Mouse (Mus musculus) ovary, postnatal 10 days (tissue): ENCODE measurements around the gene Prph2.

Experiments
- DNase-seq: peaks from one replicate; pipeline ENCODE4 v3.0.0; 2022; ENCODE audit warnings: low spot score

The Prph2 gene

GRCm38 (mm10) chr17:46910186-46910585, at the start of gene Prph2:
Gene Prph2 (plus strand): TSS chr17:46910459.
- DNase-seq = no peak

- no peak for DNase-seq
Observed at GRCm38 (mm10) chr17:46864566-46865195, 45.6 kb upstream of the Prph2 start.

DNA sequence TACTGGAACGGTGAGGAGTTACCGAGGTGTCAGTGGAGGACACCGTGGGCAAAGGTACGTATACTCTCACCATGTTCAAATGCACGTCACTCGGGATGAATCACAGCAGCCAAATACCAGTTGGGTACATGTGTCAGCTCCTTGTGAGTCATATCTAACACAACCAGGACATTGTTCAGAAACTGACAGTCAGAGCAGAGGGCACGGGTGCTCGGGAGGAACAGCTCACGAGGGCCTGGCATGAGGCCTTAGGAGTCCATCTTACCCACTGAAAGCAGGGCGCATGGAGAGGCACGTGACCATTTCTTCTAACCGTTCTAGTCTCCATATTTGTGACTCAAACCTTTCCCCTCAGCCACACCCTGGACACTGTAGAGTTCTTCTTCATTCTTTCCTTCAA, 43.4 kb upstream of the Prph2 start:
- no peak for DNase-seq

GRCm38 (mm10) chr17:46870204-46870798, 40.0 kb upstream of the Prph2 start:
- DNase-seq = no peak

DNA sequence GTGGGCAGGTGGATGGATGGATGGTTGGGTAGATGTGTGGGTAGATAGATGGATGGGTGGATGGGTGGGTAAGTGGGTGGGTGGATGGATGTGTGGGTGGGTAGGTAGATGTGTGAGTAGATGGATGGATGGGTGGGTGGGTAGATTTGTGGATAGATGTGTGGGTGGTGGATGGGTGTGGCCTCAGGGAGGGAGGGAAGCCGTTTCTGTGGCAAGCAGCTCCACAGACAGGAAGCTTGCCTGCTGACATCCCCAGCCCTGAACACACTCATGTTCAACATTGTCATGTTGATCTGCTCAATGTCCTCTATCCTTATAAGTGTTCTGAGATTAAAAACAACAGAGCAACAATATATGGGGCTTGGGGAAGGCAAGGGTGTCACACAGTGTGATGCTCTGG, 39.3 kb upstream of the Prph2 start:
- no peak for DNase-seq

DNA sequence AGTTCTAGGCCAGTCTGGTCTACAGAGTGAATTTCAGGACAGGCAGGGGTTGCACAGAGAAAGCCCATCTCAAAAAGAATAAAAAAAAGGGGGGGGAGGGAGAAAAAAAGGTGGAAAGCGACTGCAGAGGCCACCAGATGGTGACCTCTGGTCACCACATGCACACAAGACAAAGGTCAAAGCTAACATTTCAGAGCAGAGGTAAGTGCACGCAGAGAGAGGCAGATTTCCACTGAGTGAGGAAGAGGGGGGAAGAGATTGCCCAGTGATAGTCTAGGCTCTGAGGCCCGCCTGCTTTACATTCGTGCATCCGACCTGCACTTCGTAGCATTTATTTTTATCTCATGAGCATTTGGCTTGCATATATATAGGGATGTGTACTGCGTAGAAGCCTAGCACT, 37.5 kb upstream of the Prph2 start:
- no peak for DNase-seq

DNA sequence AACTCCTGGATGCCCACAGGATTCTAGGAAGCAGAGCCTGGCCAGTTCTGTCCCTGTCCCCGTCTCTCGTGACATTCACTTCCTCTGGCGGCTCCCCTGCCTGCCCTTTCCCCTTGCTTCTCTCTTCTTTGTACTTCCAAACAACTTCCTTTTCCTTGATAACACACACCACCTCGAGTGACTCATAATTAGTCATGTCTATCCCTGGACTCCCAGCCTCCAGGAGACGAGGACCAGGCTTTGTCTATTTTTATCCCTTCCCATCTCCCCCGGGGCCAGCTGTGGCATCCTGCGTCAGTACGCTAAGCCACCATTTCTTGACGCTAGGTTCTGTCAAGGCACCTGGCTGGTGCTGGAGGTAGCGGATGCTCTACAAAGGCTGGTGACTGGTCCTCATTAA, 36.1 kb upstream of the Prph2 start:
- DNase-seq = no peak

DNA sequence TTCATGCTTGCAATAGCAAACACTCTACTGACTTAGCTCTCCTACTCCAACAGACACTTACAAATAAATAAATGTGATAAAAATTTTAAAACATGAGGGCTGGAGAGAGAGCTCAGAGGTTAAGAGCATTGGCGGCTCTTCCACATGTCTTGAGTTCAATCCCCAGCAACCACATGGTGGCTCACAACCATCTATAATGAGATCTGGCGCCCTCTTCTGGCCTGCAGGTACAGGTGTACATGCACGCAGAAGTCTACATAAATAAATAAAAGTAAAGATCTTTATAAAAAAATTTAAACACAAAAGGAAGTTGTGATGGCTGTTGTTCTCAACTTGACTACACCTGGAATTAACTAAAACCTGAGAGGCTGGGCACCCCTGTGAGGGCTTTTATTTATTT, 34.6 kb upstream of the Prph2 start:
- no peak for DNase-seq

- DNase-seq = no peak
Observed at GRCm38 (mm10) chr17:46876371-46876950, 33.8 kb upstream of the Prph2 start.

GRCm38 (mm10) chr17:46877061-46877460, 33.2 kb upstream of the Prph2 start:
- no peak for DNase-seq

DNA sequence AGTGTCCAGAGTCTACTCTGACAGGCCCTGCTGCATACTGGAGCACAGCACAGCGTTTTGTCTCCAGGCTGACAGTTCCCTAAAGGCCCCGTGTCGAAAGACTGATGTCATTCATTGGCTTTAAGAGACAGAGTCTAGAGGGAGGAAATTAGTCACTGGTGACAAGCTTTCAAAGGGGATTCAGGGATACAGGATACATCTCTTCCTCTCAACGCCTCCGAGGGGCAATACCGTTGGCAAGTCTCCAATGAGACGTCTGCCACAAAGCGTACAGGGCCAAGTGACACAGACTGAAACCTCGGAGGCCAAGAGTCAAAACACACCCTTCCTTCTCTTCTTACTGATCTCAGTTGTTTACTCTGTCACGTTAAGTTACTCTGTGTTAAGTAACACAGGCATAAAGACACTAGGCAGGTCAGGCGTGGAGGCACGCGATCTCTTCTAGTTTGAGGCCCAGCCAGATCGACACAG, 30.4 kb upstream of the Prph2 start:
- DNase-seq = no peak

DNA sequence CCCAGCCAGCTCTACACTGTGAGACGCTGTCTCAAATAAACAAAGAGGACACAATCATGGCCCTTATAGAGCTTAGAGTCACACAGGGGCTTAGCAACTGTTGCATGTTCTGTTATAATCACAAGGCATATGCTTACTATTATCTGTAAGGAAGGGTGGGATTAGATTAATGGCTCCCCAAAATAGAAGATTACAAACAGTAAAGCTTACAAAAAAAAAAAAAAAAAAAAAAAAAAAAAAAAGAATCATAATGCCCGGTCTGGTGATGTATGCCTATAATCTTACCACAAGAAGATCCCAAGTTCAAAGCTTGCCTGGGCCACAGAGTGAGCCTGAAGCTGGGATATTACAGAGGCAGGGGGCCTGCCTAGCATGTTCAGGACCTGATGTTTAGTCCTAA, 29.9 kb upstream of the Prph2 start:
- no peak for DNase-seq

DNA sequence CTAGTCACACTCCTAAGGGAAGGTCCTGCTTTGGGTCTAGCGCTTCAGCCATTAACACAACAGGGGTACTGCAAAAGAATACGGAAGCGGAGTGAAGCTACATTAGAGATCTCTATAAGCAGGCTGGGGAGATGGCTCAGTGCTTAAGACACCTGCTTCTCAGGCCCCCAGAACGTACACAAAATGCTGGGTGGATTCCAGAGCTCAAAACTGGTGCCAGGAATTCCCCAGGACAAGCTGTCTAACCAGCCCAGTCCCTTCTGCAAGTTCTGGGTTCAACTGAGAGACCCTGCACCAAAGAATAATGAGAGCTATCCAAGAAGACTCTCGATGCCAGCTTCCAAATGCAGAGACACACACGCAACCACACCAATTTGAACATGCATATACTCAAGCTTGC, 28.5 kb upstream of the Prph2 start:
- no peak for DNase-seq

- no peak for DNase-seq
Observed at GRCm38 (mm10) chr17:46883107-46883506, 27.2 kb upstream of the Prph2 start.

DNA sequence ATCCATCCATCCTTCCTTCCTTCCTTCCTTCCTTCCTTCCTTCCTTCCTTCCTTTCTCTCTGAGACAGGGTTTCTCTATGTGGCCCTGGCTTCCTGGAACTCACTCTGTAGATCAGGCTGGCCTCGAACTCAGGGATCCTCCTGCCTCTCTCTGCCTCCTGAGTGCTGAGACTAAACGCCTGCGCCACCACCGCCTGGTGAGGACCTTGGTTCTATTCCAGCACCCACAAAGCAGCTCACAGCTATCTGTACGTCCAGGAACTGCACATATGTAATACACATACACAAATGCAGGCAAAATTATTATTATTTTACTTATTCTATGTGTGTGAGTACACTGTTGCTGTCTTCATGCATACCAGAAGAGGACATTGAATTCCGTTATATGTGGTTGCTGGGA, 25.5 kb upstream of the Prph2 start:
- no peak for DNase-seq

- DNase-seq = no peak
Observed at GRCm38 (mm10) chr17:46885218-46885909, 24.9 kb upstream of the Prph2 start.

DNA sequence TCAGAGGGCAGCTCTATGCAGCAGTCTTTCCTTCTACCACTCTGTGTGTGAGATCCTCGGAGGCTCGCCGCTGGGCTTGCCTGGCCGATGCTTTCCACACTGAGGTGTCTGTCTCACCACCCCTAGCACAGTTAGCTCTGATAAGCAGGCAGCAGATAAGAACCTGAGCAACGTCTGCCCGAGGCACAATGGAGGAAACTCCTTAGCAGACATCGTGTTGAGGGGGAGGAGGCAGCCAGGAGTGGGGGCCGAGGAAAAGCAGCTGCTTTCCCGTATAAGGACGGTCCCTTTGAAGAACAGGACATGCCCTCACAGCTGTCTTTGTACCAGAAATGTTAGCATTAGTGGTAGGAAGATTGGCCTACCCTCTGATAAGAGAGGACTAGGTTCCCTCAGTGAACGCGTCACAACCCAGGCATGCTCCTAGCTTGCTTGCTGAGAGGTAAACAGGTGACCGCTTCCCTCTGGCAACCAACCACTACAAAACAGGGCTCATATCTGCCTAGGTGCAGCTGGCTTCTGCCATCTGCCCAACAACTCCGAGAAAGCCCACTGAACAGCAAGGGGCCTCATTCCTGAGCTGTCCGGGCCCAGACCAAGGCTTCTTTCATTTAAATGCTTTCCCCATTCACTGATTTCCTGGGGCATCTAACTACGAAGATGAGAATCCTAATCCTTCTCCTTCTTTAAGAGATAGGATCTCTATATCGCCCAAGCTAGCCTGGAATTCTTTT, 24.2 kb upstream of the Prph2 start:
- DNase-seq = no peak

GRCm38 (mm10) chr17:46888511-46889212, 21.6 kb upstream of the Prph2 start:
- no peak for DNase-seq

- peak; percentile 60 for DNase-seq
Observed at GRCm38 (mm10) chr17:46889450-46890084, 20.7 kb upstream of the Prph2 start.

DNA sequence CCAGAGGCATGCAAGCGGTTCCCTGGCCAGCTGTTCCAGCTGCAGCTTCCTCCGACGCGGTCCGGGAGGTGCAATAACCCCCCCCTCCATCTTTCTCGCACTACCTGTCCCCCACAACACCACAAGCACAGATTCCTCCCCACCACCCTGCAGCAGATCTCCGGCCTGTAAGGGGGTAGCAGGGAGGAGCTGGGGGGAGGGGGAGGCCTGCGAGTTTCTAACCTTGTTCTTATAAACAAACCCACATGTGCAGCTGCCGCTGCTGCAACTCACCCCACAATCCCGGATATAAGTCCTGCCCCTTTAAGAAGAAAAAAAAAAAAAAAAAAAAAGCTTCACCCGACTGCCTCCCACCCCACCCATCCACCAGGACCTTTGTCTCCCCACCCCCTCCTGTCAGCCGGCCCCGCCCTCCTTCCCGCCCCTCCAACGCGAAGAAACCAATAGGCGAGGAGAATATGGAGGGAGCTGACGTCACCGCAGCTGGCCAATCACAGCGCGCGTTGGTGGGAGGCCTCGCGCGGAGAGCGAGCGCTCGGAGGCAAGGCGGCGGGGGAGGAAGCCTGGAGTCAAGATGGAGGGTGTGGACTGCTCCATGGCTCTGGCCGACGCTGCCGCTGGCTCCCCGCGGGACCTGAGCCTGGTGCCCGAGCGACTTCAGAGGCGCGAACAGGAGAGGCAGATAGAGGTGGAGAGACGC, 20.0 kb upstream of the Prph2 start, which contains the start of gene Tbcc:
Gene Tbcc (plus strand): TSS at position 569 of the 700 bp plus-strand sequence.
- DNase-seq = peak; percentile 91
